Mouse (Mus musculus): ENCODE results near the gene Sept5. TPM values are rescaled to one million over a fixed set of nuclear protein-coding genes. Genes with fewer than 3 reads are reported as not detected.
A peak's percentile ranks its signal among the peaks of the same experiment; 100 is the strongest.

Sept5 gene
- polyA plus RNA-seq, 1 experiment from 2014 or later: 84.4 TPM

GRCm38 (mm10) chr16:18628948-18629340 lies 810 bp downstream of the Sept5 start:
- 33% methylated on average over 2 of the region's 2 CpGs for WGBS
- Histone ChIP-seq H3K36me3 (peaks cover 12% of the 10 kb centered on the region), H3K4me2 (replicated peaks) (peak overlapping the region; percentile 84), H3K27me3 (peaks cover 69% of the 10 kb centered on the region), H3K9ac (replicated peaks) (peak overlapping the region; percentile 95), H3K4me3 (peak overlapping the region; percentile 87), H3K4me1 (peaks cover 42% of the 10 kb centered on the region), H3K27ac (replicated peaks) (peak overlapping the region; percentile 86), H3K9me3 (no peaks in the 10 kb centered on the region)
- ATAC-seq (ENCODE audit: low FRiP score, low read depth): no peak

DNA sequence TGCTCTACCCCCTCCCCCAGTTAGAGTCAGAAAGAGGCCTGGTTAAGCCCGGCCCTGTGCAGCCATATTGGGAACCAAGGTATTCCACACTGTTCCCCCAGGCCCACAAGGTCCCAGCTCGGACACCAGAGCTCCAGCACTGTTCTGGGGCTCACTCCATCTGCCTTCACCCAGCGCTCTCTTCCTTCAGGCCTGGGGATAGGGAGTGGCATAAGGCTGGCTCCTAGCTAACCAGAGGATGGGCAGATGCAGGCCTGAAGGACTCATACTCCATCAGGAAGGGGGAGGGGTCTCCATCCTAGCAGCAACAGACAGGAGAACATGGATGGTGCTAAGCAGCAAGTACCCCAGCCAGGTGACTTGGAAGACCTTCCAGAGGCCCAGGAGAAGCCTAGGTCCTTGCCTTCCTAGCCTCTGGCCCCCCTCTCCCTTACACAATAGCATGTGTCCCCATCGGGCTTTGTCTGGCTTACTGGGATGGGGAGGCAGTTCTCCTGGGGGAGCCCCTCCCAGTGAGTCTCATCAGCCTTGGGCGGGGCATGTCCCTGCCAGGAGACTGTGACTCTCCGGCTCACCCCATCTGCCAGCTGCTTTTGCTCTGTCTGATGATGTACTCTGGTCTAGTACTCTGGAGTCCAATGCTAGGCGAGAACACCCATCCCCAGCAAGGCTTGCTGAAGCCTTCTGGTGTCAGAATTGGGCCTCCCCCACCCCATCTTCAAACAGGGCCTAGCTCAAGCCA lies 1.4 kb downstream of the Sept5 start:
- no peak for ATAC-seq (ENCODE audit: low FRiP score, low read depth)

DNA sequence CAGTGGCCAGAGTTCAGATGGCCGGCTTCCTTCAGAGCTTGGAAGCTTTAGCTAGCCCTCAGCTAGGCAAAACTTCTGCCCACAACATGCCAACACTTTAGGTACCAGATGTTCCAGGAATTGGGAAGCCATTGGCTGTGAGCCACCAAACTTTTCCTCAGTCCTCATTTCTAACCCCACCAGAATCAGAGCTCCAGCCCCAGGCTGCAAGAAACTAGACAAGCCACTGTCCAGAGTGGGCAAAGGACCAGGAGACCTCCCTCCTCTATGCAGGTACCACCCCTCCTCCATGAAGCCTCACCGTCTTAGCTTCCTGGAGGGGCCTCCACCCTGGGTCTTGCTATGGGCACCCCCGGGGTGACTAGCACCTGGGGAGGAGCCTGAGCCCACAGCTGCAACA lies 2.6 kb downstream of the Sept5 start:
- no peak overlapping the region for H3K9ac ChIP-seq (replicated peaks)

More for the DNA sequence above, 1.4 kb downstream of the Sept5 start:
- WGBS: 58% methylated on average over 7 of the region's 7 CpGs
- Histone ChIP-seq H3K9ac (replicated peaks) (peak overlapping the region; percentile 95), H3K4me3 (peak overlapping the region; percentile 87), H3K27me3 (peaks cover 73% of the 10 kb centered on the region), H3K4me1 (peaks cover 42% of the 10 kb centered on the region), H3K9me3 (no peaks in the 10 kb centered on the region), H3K4me2 (replicated peaks) (peak overlapping the region; percentile 84), H3K27ac (replicated peaks) (peak overlapping the region; percentile 86), H3K36me3 (peaks cover 16% of the 10 kb centered on the region)

GRCm38 (mm10) chr16:18626376-18626878 lies 3.3 kb downstream of the Sept5 start, which contains the start of gene Gm49601:
TSS of gene Gm49601 (minus strand) at chr16:18626427.
- Histone ChIP-seq H3K9me3 (no peaks in the 10 kb centered on the region), H3K27ac (replicated peaks) (no peak within 1 kb of the TSS), H3K27me3 (peaks cover 86% of the 10 kb centered on the region), H3K4me3 (peak within 1 kb of the TSS; percentile 87), H3K36me3 (peaks cover 30% of the 10 kb centered on the region), H3K9ac (replicated peaks) (peak within 1 kb of the TSS; percentile 49), H3K4me2 (replicated peaks) (peak within 1 kb of the TSS; percentile 84), H3K4me1 (peaks cover 49% of the 10 kb centered on the region)
- WGBS: under 1% methylated on average over 65 of the region's 65 CpGs
- peak; percentile 32 for ATAC-seq (ENCODE audit: low FRiP score, low read depth)

More for the DNA sequence above, 2.6 kb downstream of the Sept5 start:
- H3K27me3 ChIP-seq: peaks cover 82% of the 10 kb centered on the region
- peak overlapping the region; percentile 84 for H3K4me2 ChIP-seq (replicated peaks)
- WGBS: 53% methylated on average over 3 of the region's 3 CpGs
- no peak overlapping the region for H3K27ac ChIP-seq (replicated peaks)
- ATAC-seq (ENCODE audit: low FRiP score, low read depth): no peak
- no peaks in the 10 kb centered on the region for H3K9me3 ChIP-seq
- peaks cover 42% of the 10 kb centered on the region for H3K4me1 ChIP-seq
- peaks cover 27% of the 10 kb centered on the region for H3K36me3 ChIP-seq
- H3K4me3 ChIP-seq: peak overlapping the region; percentile 87

GRCm38 (mm10) chr16:18625791-18626311 lies 3.9 kb downstream of the Sept5 start:
- H3K4me1 ChIP-seq: peaks cover 54% of the 10 kb centered on the region
- no peak; the same call in 1 of the 2 replicates for ATAC-seq (ENCODE audit: low FRiP score, low read depth)

GRCm38 (mm10) chr16:18625097-18625496 lies 4.7 kb downstream of the Sept5 start:
- Histone ChIP-seq H3K4me2 (replicated peaks) (no peak overlapping the region), H3K36me3 (peaks cover 30% of the 10 kb centered on the region), H3K9me3 (no peaks in the 10 kb centered on the region), H3K27ac (replicated peaks) (no peak overlapping the region), H3K4me1 (peaks cover 56% of the 10 kb centered on the region), H3K27me3 (peaks cover 90% of the 10 kb centered on the region), H3K4me3 (no peak overlapping the region; the same call in 1 of the 2 replicates), H3K9ac (replicated peaks) (no peak overlapping the region)
- ATAC-seq (ENCODE audit: low FRiP score, low read depth): no peak
- 38% methylated on average over 14 of the region's 14 CpGs for WGBS

More at GRCm38 (mm10) chr16:18625791-18626311, 3.9 kb downstream of the Sept5 start:
- Histone ChIP-seq H3K4me2 (replicated peaks) (peak overlapping the region; percentile 84), H3K9ac (replicated peaks) (peak overlapping the region; percentile 49), H3K27ac (replicated peaks) (no peak overlapping the region), H3K4me3 (peak overlapping the region; percentile 53), H3K36me3 (peaks cover 30% of the 10 kb centered on the region), H3K9me3 (no peaks in the 10 kb centered on the region), H3K27me3 (peaks cover 88% of the 10 kb centered on the region)
- 12% methylated on average over 26 of the region's 26 CpGs for WGBS

- no peak for ATAC-seq (ENCODE audit: low FRiP score, low read depth)
- peaks cover 30% of the 10 kb centered on the region for H3K36me3 ChIP-seq
Measured at GRCm38 (mm10) chr16:18624641-18625040, 5.1 kb downstream of the Sept5 start.

GRCm38 (mm10) chr16:18623751-18624540 lies 5.8 kb downstream of the Sept5 start:
- Histone ChIP-seq H3K27ac (replicated peaks) (no peak overlapping the region), H3K4me1 (peaks cover 50% of the 10 kb centered on the region), H3K36me3 (peaks cover 30% of the 10 kb centered on the region), H3K4me3 (no peak overlapping the region), H3K4me2 (replicated peaks) (no peak overlapping the region), H3K27me3 (peaks cover 100% of the 10 kb centered on the region), H3K9ac (replicated peaks) (no peak overlapping the region), H3K9me3 (no peaks in the 10 kb centered on the region)
- no peak for ATAC-seq (ENCODE audit: low FRiP score, low read depth)
- WGBS: 25% methylated on average over 15 of the region's 15 CpGs

More at GRCm38 (mm10) chr16:18624641-18625040, 5.1 kb downstream of the Sept5 start:
- H3K4me1 ChIP-seq: peaks cover 54% of the 10 kb centered on the region
- no peaks in the 10 kb centered on the region for H3K9me3 ChIP-seq
- no peak overlapping the region for H3K27ac ChIP-seq (replicated peaks)
- H3K9ac ChIP-seq (replicated peaks): no peak overlapping the region
- no peak overlapping the region for H3K4me2 ChIP-seq (replicated peaks)
- 17% methylated on average over 15 of the region's 15 CpGs for WGBS
- H3K27me3 ChIP-seq: peaks cover 94% of the 10 kb centered on the region
- H3K4me3 ChIP-seq: no peak overlapping the region

- Histone ChIP-seq H3K27ac (replicated peaks) (no peak overlapping the region), H3K9me3 (no peaks in the 10 kb centered on the region), H3K27me3 (peaks cover 100% of the 10 kb centered on the region), H3K9ac (replicated peaks) (no peak overlapping the region), H3K4me3 (no peak overlapping the region), H3K4me2 (replicated peaks) (no peak overlapping the region), H3K4me1 (peaks cover 42% of the 10 kb centered on the region), H3K36me3 (peaks cover 30% of the 10 kb centered on the region)
- no peak for ATAC-seq (ENCODE audit: low FRiP score, low read depth)
- 19% methylated on average over 29 of the region's 29 CpGs for WGBS
Measured at GRCm38 (mm10) chr16:18622916-18623750, 6.6 kb downstream of the Sept5 start.

DNA sequence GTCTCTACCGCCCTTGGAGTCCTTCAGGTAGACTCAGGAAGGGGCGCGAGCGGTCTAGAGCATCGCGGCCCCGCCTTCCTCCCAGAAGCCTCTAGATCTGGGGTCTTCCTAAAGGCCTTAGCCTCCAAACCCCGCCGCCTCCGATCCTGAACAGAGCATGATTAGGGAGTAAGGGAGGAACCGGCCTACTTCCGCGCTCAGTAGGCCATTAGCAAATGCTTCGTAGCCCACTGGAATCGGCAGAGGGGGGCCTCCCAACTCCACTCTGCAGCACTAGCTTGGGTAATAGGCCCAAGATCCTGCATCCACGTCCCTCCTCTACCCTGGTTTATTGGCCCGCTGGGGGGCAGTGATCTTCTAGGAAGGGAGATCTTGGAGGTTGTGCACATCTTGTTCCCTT lies 7.7 kb downstream of the Sept5 start, which contains the start of gene Gp1bb:
TSS of gene Gp1bb (minus strand) at position 385 of the 400 bp plus-strand sequence.
- peaks cover 36% of the 10 kb centered on the region for H3K4me1 ChIP-seq
- ATAC-seq (ENCODE audit: low FRiP score, low read depth): no peak
- H3K4me2 ChIP-seq (replicated peaks): peak within 1 kb of the TSS; percentile 66
- H3K27me3 ChIP-seq: peaks cover 99% of the 10 kb centered on the region
- no peaks in the 10 kb centered on the region for H3K9me3 ChIP-seq
- 6% methylated on average over 17 of the region's 17 CpGs for WGBS
- H3K9ac ChIP-seq (replicated peaks): 0 out of 2 replicates have a peak within 1 kb of the TSS, but pooled peaks have one; percentile 50
- no peak within 1 kb of the TSS for H3K27ac ChIP-seq (replicated peaks)
- peaks cover 30% of the 10 kb centered on the region for H3K36me3 ChIP-seq
- peak within 1 kb of the TSS; percentile 44 for H3K4me3 ChIP-seq
